Mouse (Mus musculus) heart, embryonic 15.5 days (tissue): ENCODE measurements around the gene Qprt. TPM values are rescaled to one million over a fixed set of nuclear protein-coding genes. Genes with fewer than 3 reads are reported as not detected.
A peak's percentile ranks its signal among the peaks of the same experiment; 100 is the strongest.
"Not testable (repeated sequence)": the region's sequence is repeated elsewhere in the genome, so short reads cannot be mapped to it uniquely, and the experiment has no call there.

Experiments
- ATAC-seq: fragments of 200-750 bp; cut with Nextera tagmentation; replicated peaks from 2 replicates; pipeline ENCODE4 v1.8.0; 2017; ENCODE audit warnings: low read depth, moderate TSS enrichment; ENCODE audit not compliant: insufficient number of reproducible peaks, insufficient read depth, low FRiP score
- H3K27ac ChIP-seq: fragments of 300-500 bp; sonication (generic); 2 replicates; pipeline ENCODE4 v1.5.1; 2015; ENCODE audit warnings: mild to moderate bottlenecking, inconsistent platforms
- H3K27me3 ChIP-seq: fragments of 300-500 bp; sonication (generic); 2 replicates; pipeline ENCODE4 v1.6.1; 2015; ENCODE audit warnings: inconsistent platforms
- H3K36me3 ChIP-seq: fragments of 300-500 bp; sonication (generic); 2 replicates; pipeline ENCODE4 v1.6.1; 2015; ENCODE audit warnings: mild to moderate bottlenecking, inconsistent platforms
- H3K4me1 ChIP-seq: fragments of 300-500 bp; sonication (generic); replicated peaks from 2 replicates; pipeline ENCODE4 v1.6.1; 2015; ENCODE audit warnings: inconsistent platforms
- H3K4me2 ChIP-seq: fragments of 300-500 bp; sonication (generic); 2 replicates; pipeline ENCODE4 v1.6.1; 2015; ENCODE audit warnings: inconsistent platforms, mild to moderate bottlenecking, moderate library complexity
- H3K4me3 ChIP-seq: fragments of 300-500 bp; sonication (generic); 2 replicates; pipeline ENCODE4 v1.5.1; 2015; ENCODE audit warnings: mild to moderate bottlenecking, inconsistent platforms
- H3K9ac ChIP-seq: fragments of 300-500 bp; sonication (generic); 2 replicates; pipeline ENCODE4 v1.6.1; 2015; ENCODE audit warnings: mild to moderate bottlenecking, inconsistent platforms
- H3K9me3 ChIP-seq: fragments of 300-500 bp; sonication (generic); replicated peaks from 2 replicates; pipeline ENCODE4 v1.6.1; 2016; ENCODE audit warnings: inconsistent platforms
- WGBS: fragments of 180-500 bp; shearing (Covaris S2); methylation state at CpG from one replicate; pipeline ENCODE4 v1.1.7; 2015; ENCODE audit warnings: mixed read lengths; 5-methylcytosine and 5-hydroxymethylcytosine counted together
- polyA plus RNA-seq: library from polyadenylated mRNA; unstranded; fragments of >200 nt; fragmentation: Nextera tagmentation; extraction: Ambion mirVana; gene quantifications from 2 replicates; pipeline ENCODE4 v1.2.1, GENCODE M21; 2015

Qprt gene
- polyA plus RNA-seq, 1 experiment from 2014 or later, result 1.8 TPM

GRCm38 (mm10) chr7:127091114-127091896 lies 30.7 kb downstream of the Qprt start, which contains the start of gene AI467606:
AI467606 (plus strand) TSS chr7:127091359.
- Histone ChIP-seq H3K4me3 (peak within 1 kb of the TSS; percentile 17; the same call in 1 of the 2 replicates), H3K27me3 (no peaks in the 10 kb centered on the region), H3K27ac (peak within 1 kb of the TSS; percentile 37; the same call in 1 of the 2 replicates), H3K36me3 (no peaks in the 10 kb centered on the region), H3K4me1 (peaks cover 6% of the 10 kb centered on the region), H3K9me3 (no peaks in the 10 kb centered on the region), H3K9ac (no peak within 1 kb of the TSS), H3K4me2 (peak within 1 kb of the TSS; percentile 29; the same call in 1 of the 2 replicates)
- ATAC-seq, result peak; percentile 51
- WGBS, result 61% methylated on average over 16 of the region's 16 CpGs

GRCm38 (mm10) chr7:127090154-127091113 lies 31.6 kb downstream of the Qprt start:
- Histone ChIP-seq H3K36me3 (no peaks in the 10 kb centered on the region), H3K4me1 (peaks cover 6% of the 10 kb centered on the region), H3K9ac (no peak overlapping the region), H3K4me2 (peak overlapping the region; percentile 18; the same call in 1 of the 2 replicates), H3K4me3 (no peak overlapping the region), H3K9me3 (no peaks in the 10 kb centered on the region), H3K27me3 (no peaks in the 10 kb centered on the region), H3K27ac (peak overlapping the region; percentile 37; the same call in 1 of the 2 replicates)
- WGBS, result 83% methylated on average over 20 of the region's 20 CpGs
- peak; percentile 15; the same call in 1 of the 2 replicates for ATAC-seq

- peak overlapping the region; percentile 39 for H3K4me3 ChIP-seq
- whole genome bisulfite sequencing, result 17% methylated on average over 27 of the region's 27 CpGs
Observed at GRCm38 (mm10) chr7:127088901-127089845, 32.9 kb downstream of the Qprt start.

DNA sequence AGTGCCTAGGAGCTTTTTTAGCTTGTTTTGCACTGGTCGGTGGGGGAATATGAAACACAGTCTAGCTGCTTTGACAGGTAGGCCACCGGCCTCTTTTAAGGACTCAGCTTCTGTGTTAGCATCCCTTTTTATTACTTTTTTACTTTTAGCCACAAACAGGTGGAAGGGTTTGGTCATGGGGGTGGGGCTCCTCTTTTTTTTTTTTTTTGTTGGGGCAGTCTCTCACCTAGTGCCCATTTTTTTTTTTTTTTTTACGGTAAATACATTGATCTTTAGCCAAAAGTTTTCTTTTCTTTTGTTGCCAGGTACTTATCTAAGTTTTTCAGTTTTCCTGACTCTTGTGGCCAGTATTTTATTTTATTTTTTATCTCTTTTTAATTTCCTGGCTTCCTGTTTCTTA lies 33.9 kb downstream of the Qprt start:
- ATAC-seq, result no peak
- Histone ChIP-seq H3K27ac (no peak overlapping the region), H3K36me3 (no peaks in the 10 kb centered on the region), H3K27me3 (no peaks in the 10 kb centered on the region), H3K9ac (no peak overlapping the region), H3K4me3 (no peak overlapping the region), H3K4me1 (peaks cover 6% of the 10 kb centered on the region), H3K9me3 (no peaks in the 10 kb centered on the region), H3K4me2 (no peak overlapping the region)
- 80% methylated on average over 3 of the region's 3 CpGs for WGBS

More at GRCm38 (mm10) chr7:127088901-127089845, 32.9 kb downstream of the Qprt start:
- no peaks in the 10 kb centered on the region for H3K36me3 ChIP-seq
- H3K27me3 ChIP-seq, result no peaks in the 10 kb centered on the region
- H3K4me2 ChIP-seq, result peak overlapping the region; percentile 61
- no peak for ATAC-seq
- peak overlapping the region; percentile 13; the same call in 1 of the 2 replicates for H3K27ac ChIP-seq
- H3K9me3 ChIP-seq, result no peaks in the 10 kb centered on the region
- peaks cover 6% of the 10 kb centered on the region for H3K4me1 ChIP-seq
- peak overlapping the region; percentile 38 for H3K9ac ChIP-seq

- WGBS, result 60% methylated on average over 6 of the region's 6 CpGs
- H3K9ac ChIP-seq, ATAC-seq: not testable (repeated sequence)
Observed at GRCm38 (mm10) chr7:127087278-127088010, 34.6 kb downstream of the Qprt start, which contains the start of gene Zg16. Zg16 (minus strand) TSS chr7:127087328.

DNA sequence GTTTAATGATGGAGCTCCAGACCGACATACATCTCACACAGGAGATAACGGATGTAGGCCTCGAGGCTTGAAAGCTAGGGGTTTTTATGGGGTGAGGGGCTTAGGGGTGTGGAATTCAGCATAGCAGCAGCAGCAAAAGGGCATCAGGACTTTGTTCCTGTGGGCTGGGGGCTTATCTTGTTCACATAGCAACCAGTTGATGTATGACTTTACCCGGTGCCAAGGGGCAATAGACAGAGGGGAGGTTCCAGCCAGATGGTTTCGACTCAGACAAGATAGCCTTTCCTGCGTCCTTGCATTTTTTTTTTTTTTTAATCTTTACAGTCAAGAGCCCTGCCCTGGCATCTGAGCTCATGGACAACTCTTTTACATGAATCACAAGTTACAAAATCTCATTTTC lies 36.3 kb downstream of the Qprt start:
- 32% methylated on average over 6 of the region's 6 CpGs for WGBS
- not testable (repeated sequence) for H3K9me3 ChIP-seq, H3K4me1 ChIP-seq, H3K4me3 ChIP-seq, H3K27ac ChIP-seq, H3K36me3 ChIP-seq, ATAC-seq, H3K27me3 ChIP-seq, H3K4me2 ChIP-seq, H3K9ac ChIP-seq

More at GRCm38 (mm10) chr7:127087278-127088010, 34.6 kb downstream of the Qprt start, which contains the start of gene Zg16:
- H3K27ac ChIP-seq, H3K4me3 ChIP-seq, H3K27me3 ChIP-seq, H3K4me1 ChIP-seq, H3K9me3 ChIP-seq, H3K36me3 ChIP-seq, H3K4me2 ChIP-seq: not testable (repeated sequence)

DNA sequence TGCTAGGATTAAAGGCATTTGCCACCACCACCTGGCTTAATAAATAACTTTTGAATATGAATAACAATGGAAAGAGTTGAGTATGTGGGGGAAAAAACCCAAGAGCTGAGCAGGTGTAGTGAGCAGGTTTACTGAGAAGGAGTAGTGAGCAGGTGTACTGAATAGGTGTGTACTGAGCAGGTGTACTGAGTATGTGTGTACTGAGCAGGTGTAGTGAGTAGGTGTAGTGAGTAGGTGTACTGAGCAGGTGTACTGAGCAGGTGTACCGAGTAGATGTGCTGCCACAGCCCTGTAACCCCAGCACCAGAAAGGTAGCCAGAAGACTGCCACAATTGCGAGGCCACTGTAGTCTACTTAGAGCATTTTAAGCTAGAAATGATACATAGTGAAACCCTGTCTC lies 37.2 kb downstream of the Qprt start:
- H3K27ac ChIP-seq, result no peak overlapping the region
- H3K4me3 ChIP-seq, result no peak overlapping the region
- no peak overlapping the region for H3K9ac ChIP-seq
- no peaks in the 10 kb centered on the region for H3K9me3 ChIP-seq
- H3K27me3 ChIP-seq, result no peaks in the 10 kb centered on the region
- H3K36me3 ChIP-seq, result no peaks in the 10 kb centered on the region
- 81% methylated on average over 2 of the region's 2 CpGs for WGBS
- no peak for ATAC-seq
- peaks cover 6% of the 10 kb centered on the region for H3K4me1 ChIP-seq
- no peak overlapping the region for H3K4me2 ChIP-seq

DNA sequence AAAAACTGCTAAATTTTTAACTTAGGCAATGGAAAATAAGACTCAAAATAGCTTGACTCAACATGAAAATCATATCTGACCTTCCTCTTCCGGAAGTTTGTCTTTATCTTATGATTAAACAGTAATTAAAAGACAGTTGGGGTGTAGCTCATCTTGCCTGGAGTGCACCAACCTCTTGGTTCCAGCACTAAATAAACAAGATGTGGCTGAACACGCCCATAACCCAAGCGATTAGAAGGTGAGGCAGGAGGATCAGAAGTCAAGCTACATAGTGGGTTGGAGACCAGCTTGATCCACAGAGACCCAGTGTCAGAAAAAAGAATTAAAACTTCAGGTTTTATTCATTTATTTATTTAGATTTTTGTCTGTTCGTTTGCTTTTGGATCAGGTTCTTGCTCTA lies 38.3 kb downstream of the Qprt start:
- 71% methylated on average over 4 of the region's 4 CpGs for WGBS
- ATAC-seq, result no peak

GRCm38 (mm10) chr7:127082995-127083394 lies 39.0 kb downstream of the Qprt start:
- Histone ChIP-seq H3K4me3 (no peak overlapping the region), H3K4me2 (no peak overlapping the region), H3K9me3 (no peaks in the 10 kb centered on the region), H3K4me1 (no peaks in the 10 kb centered on the region), H3K9ac (no peak overlapping the region), H3K36me3 (no peaks in the 10 kb centered on the region), H3K27me3 (no peaks in the 10 kb centered on the region), H3K27ac (no peak overlapping the region)
- 43% methylated on average over 2 of the region's 2 CpGs for whole genome bisulfite sequencing
- no peak for ATAC-seq

More for the DNA sequence above, 38.3 kb downstream of the Qprt start:
- H3K9ac ChIP-seq, result no peak overlapping the region
- H3K27ac ChIP-seq, result no peak overlapping the region
- no peaks in the 10 kb centered on the region for H3K9me3 ChIP-seq
- H3K4me3 ChIP-seq, result no peak overlapping the region
- H3K4me2 ChIP-seq, result no peak overlapping the region
- peaks cover under 1% of the 10 kb centered on the region for H3K4me1 ChIP-seq
- no peaks in the 10 kb centered on the region for H3K27me3 ChIP-seq
- H3K36me3 ChIP-seq, result no peaks in the 10 kb centered on the region

GRCm38 (mm10) chr7:127082271-127082670 lies 39.8 kb downstream of the Qprt start:
- H3K27me3 ChIP-seq, result no peaks in the 10 kb centered on the region
- 59% methylated on average over 8 of the region's 8 CpGs for WGBS
- no peak overlapping the region for H3K4me3 ChIP-seq
- no peaks in the 10 kb centered on the region for H3K36me3 ChIP-seq
- H3K4me1 ChIP-seq, result no peaks in the 10 kb centered on the region
- no peaks in the 10 kb centered on the region for H3K9me3 ChIP-seq
- H3K4me2 ChIP-seq, result no peak overlapping the region
- no peak overlapping the region for H3K9ac ChIP-seq
- ATAC-seq, result no peak
- H3K27ac ChIP-seq, result no peak overlapping the region
